15 mouse cellular contexts compared by ENCODE assay signal in genomic region chr5:28563401-28563800, GRCm38 (mm10).
DNase-seq lines count a peak whose midpoint lies in the region; ATAC-seq lines count a peak whose summit lies in the region.
"Had no signal": no experiment of that assay in that cellular context is flagged by ENCODE, and none has a peak within 500 bp of the region (broad histone marks: within the 10 kb centered on the region; RNA-seq: fewer than 3 reads in every experiment).

No protein-coding gene starts in this region.

- H3K4me1 ChIP-seq in lung, embryonic 16.5 days (replicated peaks; ENCODE audit: control insufficient read depth, insufficient read depth, low read length) = no peaks in the 10 kb centered on the region; the same call in 1 of the 2 replicates
- H3K4me1 ChIP-seq: limb, embryonic 15.5 days; neural tube, embryonic 13.5 days had no signal

- no peaks in the 10 kb centered on the region for H3K9me3 ChIP-seq in lung, embryonic 16.5 days (ENCODE audit: control insufficient read depth, low read length)
- H3K9me3 ChIP-seq: hindbrain, embryonic 10.5 days; limb, embryonic 15.5 days; neural tube, embryonic 13.5 days had no signal

- no peak overlapping the region for H3K4me3 ChIP-seq in lung, embryonic 16.5 days (ENCODE audit: low read length)
- H3K4me3 ChIP-seq: erythroblast, embryonic 14.5 days; hindbrain, embryonic 10.5 days; limb, embryonic 15.5 days; neural tube, embryonic 13.5 days had no signal

- no peak overlapping the region for H3K4me2 ChIP-seq in lung, embryonic 16.5 days (ENCODE audit: low read depth, low read length)
- H3K4me2 ChIP-seq: heart, embryonic 11.5 days; limb, embryonic 15.5 days; neural tube, embryonic 13.5 days had no signal

- H3K36me3 ChIP-seq in lung, embryonic 16.5 days (ENCODE audit: control insufficient read depth, insufficient read depth, low read length) = no peaks in the 10 kb centered on the region
- H3K36me3 ChIP-seq: hindbrain, embryonic 10.5 days; limb, embryonic 15.5 days; neural tube, embryonic 13.5 days had no signal

- H3K27ac ChIP-seq in lung, embryonic 16.5 days (ENCODE audit: low read length) = peak overlapping the region; percentile 69
- H3K27ac ChIP-seq: hindbrain, embryonic 10.5 days; kidney, postnatal 0 days; limb, embryonic 15.5 days; neural tube, embryonic 13.5 days had no signal

- 13% methylated on average over 3 of the region's 3 CpGs for WGBS in lung, embryonic 16.5 days

- no peaks in the 10 kb centered on the region for H3K27me3 ChIP-seq in lung, embryonic 16.5 days (ENCODE audit: control insufficient read depth, insufficient read depth, low read depth, low read length)
- H3K27me3 ChIP-seq: limb, embryonic 15.5 days; neural tube, embryonic 13.5 days had no signal

- DNase-seq in adrenal gland, adult (ENCODE audit: inconsistent age in 2 of 2, low spot score in 1 of 2) = peak; percentile 67 to 76
- DNase-seq in adrenal gland, postnatal 25 days = no peak
- peak; percentile 78 for DNase-seq in ovary, adult 18-20 months (ENCODE audit: low spot score)
- DNase-seq in ovary, postnatal 14 days (ENCODE audit: low spot score) = no peak
- peak; percentile 87 for DNase-seq in yolk sac, embryonic 10.5 days (ENCODE audit: low spot score)
- DNase-seq in thymus, postnatal 36 days = no peak
- no peak for DNase-seq in heart, postnatal 36 days

- peak; percentile 95 for ATAC-seq in lung, embryonic 16.5 days (ENCODE audit: low read depth)
- ATAC-seq: midbrain, embryonic 16.5 days had no signal

- no peak overlapping the region for H3K9ac ChIP-seq in lung, embryonic 16.5 days (ENCODE audit: low read length)
- H3K9ac ChIP-seq: limb, embryonic 15.5 days; neural tube, embryonic 13.5 days had no signal

- intact Hi-C loops in heart, postnatal 36 days (cut with DNase I) = no loop called here

Comparison
In these comparisons a context has a peak if more than half of its experiments do, and no peak if none do; other contexts are left out.
1. DNase-seq: peak in adrenal gland, adult (2 of 2), ovary, adult 18-20 months (single experiment) and yolk sac, embryonic 10.5 days (single experiment); none in adrenal gland, postnatal 25 days (single experiment), ovary, postnatal 14 days (single experiment), thymus, postnatal 36 days (0 of 2) and heart, postnatal 36 days (0 of 2).